Mouse (Mus musculus) stomach, embryonic 14.5 days (tissue): Measurements from ENCODE around the gene Tarm1. TPM values are rescaled to one million over a fixed set of nuclear protein-coding genes. Genes with fewer than 3 reads are reported as not detected.

Source experiments
- polyA plus RNA-seq: library from polyadenylated mRNA; unstranded; fragments of >200 nt; fragmentation: Nextera tagmentation; extraction: Ambion mirVana; gene quantifications from 2 replicates; pipeline ENCODE4 v1.2.1, GENCODE M21; 2014

Gene Tarm1
- polyA plus RNA-seq, 1 experiment from 2014 or later: not detected

Other genes with a start within 250 kb of the Tarm1 start
- gene Myadm, start 213.5 kb downstream of the Tarm1 start, polyA plus RNA-seq: 204 and 212 TPM in 2 replicates
- 0.39 and 0.75 TPM in 2 replicates for gene Prkcg, start 213.4 kb downstream of the Tarm1 start, polyA plus RNA-seq
- 3.2 and 3.8 TPM in 2 replicates for gene Cacng7, start 169.7 kb downstream of the Tarm1 start, polyA plus RNA-seq
- 2.1 and 2.8 TPM in 2 replicates for gene Cacng8, start 111.9 kb downstream of the Tarm1 start, polyA plus RNA-seq
- gene Cacng6, start 78.4 kb downstream of the Tarm1 start, polyA plus RNA-seq: 0.48 TPM in 1 of 2 replicates, not detected in the other
- 0.41 TPM in 1 of 2 replicates, not detected in the other for gene Oscar, start 113.5 kb upstream of the Tarm1 start, polyA plus RNA-seq
- 517 and 630 TPM in 2 replicates for gene Ndufa3, start 114.7 kb upstream of the Tarm1 start, polyA plus RNA-seq
- gene Tfpt, start 127.3 kb upstream of the Tarm1 start, polyA plus RNA-seq: 22.3 and 22.4 TPM in 2 replicates
- gene Prpf31, start 127.4 kb upstream of the Tarm1 start, polyA plus RNA-seq: 85.3 and 94.4 TPM in 2 replicates
- 58.3 and 59.5 TPM in 2 replicates for gene Cnot3, start 142.6 kb upstream of the Tarm1 start, polyA plus RNA-seq
- 14.0 and 14.1 TPM in 2 replicates for gene Leng1, start 163.2 kb upstream of the Tarm1 start, polyA plus RNA-seq
- gene Tmc4, start 174.9 kb upstream of the Tarm1 start, polyA plus RNA-seq: 61.8 and 67.3 TPM in 2 replicates
- gene Tsen34, start 190.2 kb upstream of the Tarm1 start, polyA plus RNA-seq: 223 and 240 TPM in 2 replicates
- 36.8 and 40.4 TPM in 2 replicates for gene Mboat7, start 190.9 kb upstream of the Tarm1 start, polyA plus RNA-seq
- gene Rps9, start 201.4 kb upstream of the Tarm1 start, polyA plus RNA-seq: 1,552 and 1,583 TPM in 2 replicates
- gene Pirb, start 217.8 kb upstream of the Tarm1 start, polyA plus RNA-seq: 0.80 and 1.2 TPM in 2 replicates